Mouse (Mus musculus): Measurements from ENCODE around the gene Calcrl.

GRCm38 (mm10) chr2:84336331-84336730, 88.9 kb downstream of the Calcrl start:
- TF ChIP-seq CTCF (IDR thresholded peaks at IDR 0.05; ENCODE audit: borderline replicate concordance, extremely low read depth, insufficient read depth, insufficient read length) = no peak
- no peak for TF ChIP-seq POLR2A (IDR thresholded peaks at IDR 0.05; ENCODE audit: borderline replicate concordance, extremely low read depth, insufficient read depth, insufficient read length, poor library complexity, severe bottlenecking)
